Mouse (Mus musculus) MEL (cell line): ENCODE results near the gene Orc4. TPM values are rescaled to one million over a fixed set of nuclear protein-coding genes. Genes with fewer than 3 reads are reported as not detected.

Source experiments
- DNase-seq: peaks from one replicate; pipeline ENCODE4 v3.0.0; 2011; ENCODE audit warnings: low read depth, low spot score
- H3K27ac ChIP-seq: 2 replicates; pipeline ENCODE4 v1.5.1; 2012; ENCODE audit warnings: low read depth, mild to moderate bottlenecking, control low read depth, low read length, moderate library complexity; ENCODE audit not compliant: control insufficient read depth
- H3K27me3 ChIP-seq, 2 experiments: fragments of 150-350 bp in 1 of 2; sonication (generic) in 1 of 2; 2 replicates each; pipeline ENCODE4 v1.6.1; 2012; ENCODE audit warnings: low read length in 2 of 2, mild to moderate bottlenecking in 2 of 2, improper control_type of control experiment in 1 of 2, moderate library complexity in 1 of 2; ENCODE audit not compliant: insufficient read depth in 2 of 2, control insufficient read depth in 1 of 2
- H3K36me3 ChIP-seq, 2 experiments: 2 replicates each; pipeline ENCODE4 v1.6.1; 2012 to 2014; ENCODE audit warnings: low read length in 2 of 2, improper control_type of control experiment in 1 of 2, inconsistent platforms in 1 of 2, mild to moderate bottlenecking in 1 of 2; ENCODE audit not compliant: insufficient read depth in 2 of 2, control insufficient read depth in 1 of 2
- H3K4me1 ChIP-seq, 2 experiments: fragments of 150-350 bp in 1 of 2; sonication (generic) in 1 of 2; 2 replicates each; pipeline ENCODE4 v1.6.1; 2012; ENCODE audit warnings: low read length in 2 of 2, improper control_type of control experiment in 1 of 2, mild to moderate bottlenecking in 1 of 2; ENCODE audit not compliant: insufficient read depth in 2 of 2, control insufficient read depth in 1 of 2
- H3K4me3 ChIP-seq, 2 experiments: fragments of 150-350 bp in 1 of 2; sonication (generic) in 1 of 2; 2 replicates each; pipeline ENCODE4 v1.5.1; 2012; ENCODE audit warnings: low read depth in 2 of 2, low read length in 2 of 2, mild to moderate bottlenecking in 2 of 2, moderate library complexity in 2 of 2, control low read depth in 1 of 2, improper control_type of control experiment in 1 of 2; ENCODE audit not compliant: control insufficient read depth in 1 of 2, insufficient read depth in 1 of 2
- H3K79me2 ChIP-seq: 2 replicates; pipeline ENCODE4 v1.6.1; 2012; ENCODE audit warnings: mild to moderate bottlenecking, low read length, moderate library complexity; ENCODE audit not compliant: control insufficient read depth, poor library complexity, insufficient read depth
- H3K9ac ChIP-seq: 2 replicates; pipeline ENCODE4 v1.6.1; 2012; ENCODE audit warnings: low read depth, mild to moderate bottlenecking, control low read depth, low read length, moderate library complexity; ENCODE audit not compliant: control insufficient read depth, poor library complexity, severe bottlenecking
- H3K9me3 ChIP-seq: fragments of 150-350 bp; sonication (generic); replicated peaks from 2 replicates; pipeline ENCODE4 v1.6.1; 2012; ENCODE audit warnings: mild to moderate bottlenecking, low read length, improper control_type of control experiment, moderate library complexity; ENCODE audit not compliant: insufficient read depth
- BHLHE40 ChIP-seq: IDR thresholded peaks from 2 replicates; pipeline ENCODE4 v1.6.1; 2012; ENCODE audit warnings: low read depth, mild to moderate bottlenecking, inconsistent platforms, low read length, improper control_type of control experiment, borderline replicate concordance
- CHD1 ChIP-seq: IDR thresholded peaks from 2 replicates; pipeline ENCODE4 v1.6.1; 2012; ENCODE audit warnings: low read depth, mild to moderate bottlenecking, inconsistent platforms, low read length, improper control_type of control experiment
- CHD2 ChIP-seq: IDR thresholded peaks from 2 replicates; pipeline ENCODE4 v1.6.1; 2011; ENCODE audit warnings: low read length, improper control_type of control experiment
- CTCF ChIP-seq, 3 experiments: IDR thresholded peaks in 2 of 3; conservative IDR thresholded peaks in 1 of 3; 2 replicates each; pipeline ENCODE4 v1.5.1; 2011 to 2012; ENCODE audit warnings: low read length in 3 of 3, low read depth in 2 of 3, mild to moderate bottlenecking in 2 of 3, improper control_type of control experiment in 1 of 3, inconsistent platforms in 1 of 3, mixed read lengths in 1 of 3, moderate library complexity in 1 of 3; ENCODE audit not compliant: control insufficient read depth in 1 of 3, insufficient read depth in 1 of 3, poor library complexity in 1 of 3, severe bottlenecking in 1 of 3
- E2F4 ChIP-seq: IDR thresholded peaks from 2 replicates; pipeline ENCODE4 v1.6.1; 2011; ENCODE audit warnings: low read depth, low read length, improper control_type of control experiment, borderline replicate concordance
- ELF1 ChIP-seq: IDR thresholded peaks from 2 replicates; pipeline ENCODE4 v1.6.1; 2014; ENCODE audit warnings: low read depth, mild to moderate bottlenecking, inconsistent platforms, low read length, improper control_type of control experiment, moderate library complexity
- EP300 ChIP-seq, 2 experiments: IDR thresholded peaks; 2 replicates each; pipeline ENCODE4 v1.6.1; 2011; ENCODE audit warnings: improper control_type of control experiment in 2 of 2, low read length in 2 of 2, low read depth in 1 of 2, mild to moderate bottlenecking in 1 of 2
- ETS1 ChIP-seq: IDR thresholded peaks from 2 replicates; pipeline ENCODE4 v1.6.1; 2012; ENCODE audit warnings: low read depth, mild to moderate bottlenecking, inconsistent platforms, low read length, improper control_type of control experiment, moderate library complexity
- GABPA ChIP-seq: IDR thresholded peaks from 2 replicates; pipeline ENCODE4 v1.6.1; 2012; ENCODE audit warnings: low read depth, mild to moderate bottlenecking, inconsistent platforms, low read length, improper control_type of control experiment, moderate library complexity
- GATA1 ChIP-seq: IDR thresholded peaks from 2 replicates; pipeline ENCODE4 v1.6.1; 2011; ENCODE audit warnings: low read depth, low read length, improper control_type of control experiment
- HCFC1 ChIP-seq: IDR thresholded peaks from 2 replicates; pipeline ENCODE4 v1.6.1; 2012; ENCODE audit warnings: low read depth, mild to moderate bottlenecking, inconsistent platforms, low read length, improper control_type of control experiment, moderate library complexity
- JUND ChIP-seq: IDR thresholded peaks from 2 replicates; pipeline ENCODE4 v1.6.1; 2011; ENCODE audit warnings: low read depth, mild to moderate bottlenecking, improper control_type of control experiment, low read length
- KAT2A ChIP-seq: conservative IDR thresholded peaks from 2 replicates; pipeline ENCODE4 v1.6.1; 2012; ENCODE audit warnings: low read depth, low read length, improper control_type of control experiment, inconsistent platforms
- MAFK ChIP-seq: IDR thresholded peaks from 2 replicates; pipeline ENCODE4 v1.6.1; 2011; ENCODE audit warnings: low read depth, mild to moderate bottlenecking, low read length, improper control_type of control experiment, borderline replicate concordance
- MAX ChIP-seq: IDR thresholded peaks from 2 replicates; pipeline ENCODE4 v1.6.1; 2011; ENCODE audit warnings: low read length, improper control_type of control experiment
- MAZ ChIP-seq: IDR thresholded peaks from 2 replicates; pipeline ENCODE4 v1.6.1; 2012; ENCODE audit warnings: low read depth, mild to moderate bottlenecking, inconsistent platforms, low read length, improper control_type of control experiment
- MEF2A ChIP-seq: IDR thresholded peaks from 2 replicates; pipeline ENCODE4 v1.6.1; 2014; ENCODE audit warnings: low read depth, mild to moderate bottlenecking, inconsistent platforms, low read length, improper control_type of control experiment; ENCODE audit not compliant: poor library complexity, insufficient replicate concordance, severe bottlenecking; ENCODE audit errors: extremely low read depth
- MXI1 ChIP-seq: IDR thresholded peaks from 2 replicates; pipeline ENCODE4 v1.6.1; 2011; ENCODE audit warnings: mild to moderate bottlenecking, low read depth, low read length, improper control_type of control experiment
- MYB ChIP-seq: IDR thresholded peaks from 2 replicates; pipeline ENCODE4 v1.6.1; 2011; ENCODE audit warnings: mild to moderate bottlenecking, low read depth, low read length, improper control_type of control experiment
- MYC ChIP-seq: IDR thresholded peaks from 2 replicates; pipeline ENCODE4 v1.6.1; 2011; ENCODE audit warnings: low read depth, mild to moderate bottlenecking, low read length, improper control_type of control experiment, moderate library complexity
- NELFE ChIP-seq: IDR thresholded peaks from 2 replicates; pipeline ENCODE4 v1.6.1; 2011; ENCODE audit warnings: low read depth, low read length, improper control_type of control experiment
- NRF1 ChIP-seq: IDR thresholded peaks from 2 replicates; pipeline ENCODE4 v1.6.1; 2014; ENCODE audit warnings: low read depth, mild to moderate bottlenecking, inconsistent platforms, low read length, improper control_type of control experiment, moderate library complexity; ENCODE audit not compliant: poor library complexity, insufficient read depth, severe bottlenecking
- POLR2A ChIP-seq, 2 experiments: IDR thresholded peaks; 2 replicates each; pipeline ENCODE4 v1.6.1; 2011 to 2012; ENCODE audit warnings: low read length in 2 of 2, mild to moderate bottlenecking in 2 of 2, control low read depth in 1 of 2, improper control_type of control experiment in 1 of 2, low read depth in 1 of 2, moderate library complexity in 1 of 2; ENCODE audit not compliant: control insufficient read depth in 1 of 2, insufficient read depth in 1 of 2, poor library complexity in 1 of 2
- POLR2AphosphoS2 ChIP-seq: IDR thresholded peaks from 2 replicates; pipeline ENCODE4 v1.6.1; 2011; ENCODE audit warnings: low read length, improper control_type of control experiment
- POLR2AphosphoS5 ChIP-seq: IDR thresholded peaks from 2 replicates; pipeline ENCODE4 v1.6.1; 2012; ENCODE audit warnings: low read depth, borderline replicate concordance, mild to moderate bottlenecking, inconsistent platforms, low read length, moderate library complexity, mixed read lengths
- RAD21 ChIP-seq: IDR thresholded peaks from 2 replicates; pipeline ENCODE4 v1.6.1; 2011; ENCODE audit warnings: mild to moderate bottlenecking, low read depth, low read length, improper control_type of control experiment
- RCOR1 ChIP-seq: IDR thresholded peaks from 2 replicates; pipeline ENCODE4 v1.6.1; 2012; ENCODE audit warnings: low read depth, mild to moderate bottlenecking, inconsistent platforms, low read length, improper control_type of control experiment
- SIN3A ChIP-seq: IDR thresholded peaks from 2 replicates; pipeline ENCODE4 v1.6.1; 2012; ENCODE audit warnings: low read length, improper control_type of control experiment, inconsistent platforms
- SMC3 ChIP-seq: IDR thresholded peaks from 2 replicates; pipeline ENCODE4 v1.6.1; 2011; ENCODE audit warnings: low read depth, low read length, improper control_type of control experiment
- TAL1 ChIP-seq: IDR thresholded peaks from 2 replicates; pipeline ENCODE4 v1.6.1; 2012; ENCODE audit warnings: mild to moderate bottlenecking, inconsistent platforms, low read length, moderate library complexity, mixed read lengths
- TBP ChIP-seq: IDR thresholded peaks from 2 replicates; pipeline ENCODE4 v1.8.0; 2011; ENCODE audit warnings: low read depth, low read length, improper control_type of control experiment
- TCF12 ChIP-seq: IDR thresholded peaks from 2 replicates; pipeline ENCODE4 v1.6.1; 2014; ENCODE audit warnings: low read depth, mild to moderate bottlenecking, inconsistent platforms, low read length, improper control_type of control experiment, moderate library complexity
- UBTF ChIP-seq: IDR thresholded peaks from 2 replicates; pipeline ENCODE4 v1.6.1; 2012; ENCODE audit warnings: low read depth, mild to moderate bottlenecking, inconsistent platforms, low read length, improper control_type of control experiment, moderate library complexity, borderline replicate concordance; ENCODE audit not compliant: insufficient read depth
- USF1 ChIP-seq: IDR thresholded peaks from 2 replicates; pipeline ENCODE4 v1.6.1; 2014; ENCODE audit warnings: low read depth, mild to moderate bottlenecking, inconsistent platforms, low read length, improper control_type of control experiment, moderate library complexity
- ZC3H11A ChIP-seq: IDR thresholded peaks from 2 replicates; pipeline ENCODE4 v1.6.1; 2012; ENCODE audit warnings: low read depth, mild to moderate bottlenecking, inconsistent platforms, low read length, improper control_type of control experiment
- ZKSCAN1 ChIP-seq: IDR thresholded peaks from 2 replicates; pipeline ENCODE4 v1.6.1; 2012; ENCODE audit warnings: low read depth, mild to moderate bottlenecking, inconsistent platforms, low read length, improper control_type of control experiment, moderate library complexity
- ZMIZ1 ChIP-seq: IDR thresholded peaks from 2 replicates; pipeline ENCODE4 v1.6.1; 2012; ENCODE audit warnings: low read depth, mild to moderate bottlenecking, inconsistent platforms, low read length, improper control_type of control experiment, moderate library complexity
- ZNF384 ChIP-seq: IDR thresholded peaks from 2 replicates; pipeline ENCODE4 v1.6.1; 2012; ENCODE audit warnings: low read depth, mild to moderate bottlenecking, inconsistent platforms, low read length, improper control_type of control experiment
- polyA plus RNA-seq, 2 experiments: library from polyadenylated mRNA; stranded (reverse) in 1 of 2; unstranded in 1 of 2; fragments of >175 nt in 1 of 2; fragments of >200 nt in 1 of 2; gene quantifications; 2 replicates each; pipeline versions ENCODE4 v1.2.1 to v1.2.4; 2012; ENCODE audit warnings: low replicate concordance in 2 of 2, low read depth in 1 of 2; ENCODE audit not compliant: insufficient read length in 2 of 2, insufficient read depth in 1 of 2, missing spikeins in 1 of 2
- total RNA-seq: library from RNA; depleted of rRNA; stranded (reverse); fragments of 300-350 nt; gene quantifications from 2 replicates; pipeline ENCODE4 v1.2.3, GENCODE M21; 2012

Gene Orc4
- total and polyA plus RNA-seq, 3 experiments = 42.2 to 362 (median 44.8) TPM

DNA sequence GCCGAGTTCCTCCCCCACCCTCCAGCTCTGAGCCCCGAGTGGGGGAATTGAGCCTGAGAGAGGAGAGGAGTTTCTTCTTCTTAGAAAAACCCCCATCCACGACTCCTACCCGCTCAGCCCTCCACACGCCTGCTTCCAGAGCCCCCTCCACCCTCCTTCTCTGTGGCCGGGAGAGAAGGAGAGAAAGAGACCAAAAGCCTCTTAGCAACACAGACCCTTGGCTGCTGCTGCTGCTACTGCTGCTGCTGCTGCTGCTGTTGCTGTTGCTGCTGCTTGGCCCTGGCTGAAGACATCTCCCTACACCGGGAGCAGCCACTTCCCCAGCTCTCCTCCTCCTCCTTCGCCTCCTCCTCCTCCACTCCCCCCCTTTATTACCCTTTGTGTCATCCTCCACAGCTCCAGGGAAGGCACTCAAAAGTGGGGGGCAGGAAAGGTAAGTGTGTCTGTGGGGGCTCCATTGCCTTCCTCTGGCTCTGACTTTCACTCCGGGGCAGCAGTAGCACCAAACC lies 280 bp downstream of the Orc4 start:
- Histone ChIP-seq H3K36me3 (peaks cover 7 to 36% of the 10 kb centered on the region in 2 experiments; a peak in 3 of 4 replicates), H3K79me2 (peaks cover 45% of the 10 kb centered on the region), H3K27ac (peak overlapping the region; percentile 90), H3K27me3 (no peaks in the 10 kb centered on the region), H3K9ac (peak overlapping the region; percentile 97), H3K9me3 (no peaks in the 10 kb centered on the region), H3K4me1 (peaks cover 0 to 17% of the 10 kb centered on the region in 2 experiments; a peak in 3 of 4 replicates), H3K4me3 (peak overlapping the region; percentile 88 to 98)
- peak; percentile 71 for DNase-seq
- TF ChIP-seq CHD2 (no peak), POLR2A (IDR thresholded peaks at IDR 0.05; ENCODE audit: control insufficient read depth in 1 of 2, insufficient read depth in 1 of 2, low read depth in 1 of 2, low read length in 2 of 2, poor library complexity in 1 of 2) (peak; percentile 31 to 35; a peak in 2 of 4 replicates), ELF1 (no peak), EP300 (IDR thresholded peaks at IDR 0.05; ENCODE audit: low read depth in 1 of 2, low read length in 2 of 2) (no peak), POLR2AphosphoS5 (no peak), JUND (no peak), TBP (0 out of 2 replicates have a peak, but pooled peaks have one; percentile 19), MAFK (no peak), MAX (no peak), CTCF (IDR thresholded peaks at IDR 0.05 in 2 of 3, conservative IDR thresholded peaks at IDR 0.05 in 1 of 3; ENCODE audit: control insufficient read depth in 1 of 3, insufficient read depth in 1 of 3, low read depth in 2 of 3, low read length in 3 of 3, poor library complexity in 1 of 3, severe bottlenecking in 1 of 3) (no peak), ZKSCAN1 (no peak), MYC (no peak), NELFE (peak; percentile 15; the same call in 1 of the 2 replicates), KAT2A (no peak), TAL1 (no peak), MEF2A (no peak), SMC3 (no peak), MAZ (peak; percentile 34; the same call in 1 of the 2 replicates), NRF1 (no peak), ZNF384 (no peak), E2F4 (no peak), SIN3A (0 out of 2 replicates have a peak, but pooled peaks have one; percentile 17), UBTF (no peak), CHD1 (no peak), ZC3H11A (no peak), MXI1 (peak; percentile 66; the same call in 1 of the 2 replicates), TCF12 (no peak), GATA1 (no peak), RCOR1 (no peak), MYB (no peak), BHLHE40 (no peak), RAD21 (no peak), HCFC1 (no peak), ETS1 (no peak), GABPA (no peak), ZMIZ1 (peak; percentile 43; the same call in 1 of the 2 replicates), POLR2AphosphoS2 (no peak), USF1 (no peak)
